Mouse (Mus musculus) layer of hippocampus, postnatal 14 days (tissue): ENCODE results near the gene Fam196a. TPM values are rescaled to one million over a fixed set of nuclear protein-coding genes. Genes with fewer than 3 reads are reported as not detected.

Source experiments
- DNase-seq, 2 experiments: peaks; one replicate each; pipeline ENCODE4 v3.0.0; 2021 to 2022; ENCODE audit warnings: low spot score in 2 of 2, mixed read lengths in 1 of 2
- total RNA-seq, 2 experiments: library from RNA; stranded (reverse); gene quantifications; 2 replicates each; pipeline ENCODE4 v1.2.3; 2021

Fam196a gene
- total RNA-seq, 2 experiments from 2014 or later: 15.7 to 15.8 TPM

- peak in 1 of 2 experiments; percentile 22 for DNase-seq
These were observed 95.5 kb downstream of the Fam196a start for GRCm38 (mm10) chr7:134842751-134843150.

- no peak for DNase-seq
These were observed 98.2 kb downstream of the Fam196a start for GRCm38 (mm10) chr7:134840066-134840465.
